8 mouse cellular contexts compared by ENCODE assay signal in the genomic region with DNA sequence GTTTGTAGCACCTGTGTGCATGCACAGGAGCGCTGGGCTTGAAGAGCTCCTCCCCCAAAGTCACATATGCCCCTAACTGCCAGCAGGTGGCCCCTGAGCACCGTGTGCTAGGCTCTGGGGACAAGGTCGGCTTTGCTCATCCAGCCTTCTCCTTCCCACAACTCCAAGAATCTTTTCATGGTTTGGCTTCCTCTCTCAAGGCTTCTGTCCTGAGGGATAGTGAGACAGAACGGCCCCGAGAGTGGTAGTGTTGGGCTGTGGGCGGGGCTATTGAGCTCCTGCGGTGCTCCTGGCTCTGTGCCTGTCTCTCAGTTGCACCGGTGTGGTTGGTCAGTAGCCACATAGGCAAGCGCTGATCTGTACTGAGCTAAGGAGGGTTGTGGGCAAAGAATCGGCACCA.
A peak's percentile ranks its signal among the peaks of the same experiment; 100 is the strongest.
DNase-seq lines count a peak whose midpoint lies in the region; ATAC-seq lines count a peak whose summit lies in the region.

No protein-coding gene starts in this region.

- H3K9me3 ChIP-seq in forebrain, embryonic 15.5 days = no peaks in the 10 kb centered on the region
- no peaks in the 10 kb centered on the region for H3K9me3 ChIP-seq in hindbrain, embryonic 15.5 days

- DNase-seq in cerebellum, adult 11-12 months = no peak
- DNase-seq in c-Kit-positive CD71-negative TER-119-negative erythroid progenitor cells, embryonic 14.5 days (ENCODE audit: low read depth) = peak; percentile 18
- peak; percentile 44 to 46 for DNase-seq in layer of hippocampus, postnatal 36 days
- DNase-seq in lung, postnatal 25 days (ENCODE audit: low spot score) = peak; percentile 20
- peak; percentile 34 for DNase-seq in right cerebral cortex, adult 18-20 months

- no peak overlapping the region for H3K27ac ChIP-seq in forebrain, embryonic 15.5 days (replicated peaks)
- no peak overlapping the region for H3K27ac ChIP-seq in hindbrain, embryonic 15.5 days (replicated peaks)

- H3K9ac ChIP-seq in forebrain, embryonic 15.5 days (replicated peaks) = no peak overlapping the region
- no peak overlapping the region for H3K9ac ChIP-seq in hindbrain, embryonic 15.5 days

- H3K27me3 ChIP-seq in forebrain, embryonic 15.5 days = no peaks in the 10 kb centered on the region
- H3K27me3 ChIP-seq in hindbrain, embryonic 15.5 days = no peaks in the 10 kb centered on the region

- H3K4me1 ChIP-seq in forebrain, embryonic 15.5 days = peaks cover 5% of the 10 kb centered on the region
- H3K4me1 ChIP-seq in hindbrain, embryonic 15.5 days (replicated peaks) = peaks cover 3% of the 10 kb centered on the region; the same call in 1 of the 2 replicates

- peak overlapping the region; percentile 21; the same call in 1 of the 2 replicates for H3K4me3 ChIP-seq in forebrain, embryonic 15.5 days
- H3K4me3 ChIP-seq in hindbrain, embryonic 15.5 days = no peak overlapping the region; the same call in 1 of the 2 replicates

- no peaks in the 10 kb centered on the region for H3K36me3 ChIP-seq in forebrain, embryonic 15.5 days
- no peaks in the 10 kb centered on the region for H3K36me3 ChIP-seq in hindbrain, embryonic 15.5 days

- ATAC-seq in cerebellum, adult (ENCODE audit: insufficient number of reproducible peaks, low FRiP score, low TSS enrichment) = peak; percentile 61
- ATAC-seq in forebrain, embryonic 15.5 days (replicated peaks) = peak; percentile 85
- peak; percentile 80 for ATAC-seq in hindbrain, embryonic 15.5 days (ENCODE audit: low FRiP score, low read depth)

- peak overlapping the region; percentile 44 for H3K4me2 ChIP-seq in forebrain, embryonic 15.5 days (replicated peaks)
- peak overlapping the region; percentile 47 for H3K4me2 ChIP-seq in hindbrain, embryonic 15.5 days

- whole genome bisulfite sequencing in forebrain, embryonic 15.5 days = 9% methylated on average over 10 of the region's 10 CpGs
- 18% methylated on average over 10 of the region's 10 CpGs for WGBS in hindbrain, embryonic 15.5 days
